Mouse (Mus musculus) liver, adult 2 months (tissue): ENCODE measurements around the gene Xiap.

Experiments
- CTCF ChIP-seq: fragments of 200-500 bp; IDR thresholded peaks from 2 replicates; pipeline ENCODE4 v1.5.1; 2011; ENCODE audit warnings: low read depth, low read length, control low read depth
- POLR2A ChIP-seq: fragments of 200-500 bp; IDR thresholded peaks from 2 replicates; pipeline ENCODE4 v1.6.1; 2011; ENCODE audit warnings: low read length, control low read depth; ENCODE audit not compliant: insufficient read depth; ENCODE audit errors: extremely low read depth

DNA sequence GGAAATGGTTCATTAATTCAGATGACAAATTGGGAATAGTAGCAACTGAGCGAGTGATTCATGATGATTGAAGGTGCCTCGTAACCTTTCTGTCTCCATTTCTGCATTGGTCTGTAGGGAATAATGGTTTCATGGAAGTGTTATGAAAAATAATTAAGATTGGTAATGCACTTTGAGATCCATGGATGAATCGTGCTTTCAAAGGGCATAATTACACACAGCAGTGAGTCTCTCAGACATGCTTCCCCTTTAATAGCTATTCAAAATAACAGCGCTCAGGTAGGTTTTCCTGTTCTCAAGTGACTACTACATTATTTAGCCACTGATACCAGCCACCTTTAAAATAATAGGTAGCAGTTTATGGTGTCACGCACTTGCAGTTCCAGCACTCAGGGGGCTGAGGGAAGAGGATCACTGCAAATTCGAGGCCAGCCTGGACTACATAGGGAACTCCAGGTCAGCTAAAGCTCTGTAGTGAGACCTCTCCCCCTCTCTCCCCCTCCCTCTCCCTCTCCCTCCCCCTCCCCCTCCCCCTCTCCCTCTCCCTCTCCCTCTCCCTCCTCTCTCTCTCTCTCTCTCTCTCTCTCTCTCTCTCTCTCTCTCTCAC, 60.1 kb downstream of the Xiap start:
- TF ChIP-seq CTCF (no peak), POLR2A (no peak)
